Mouse (Mus musculus) heart, postnatal 0 days (tissue): Measurements from ENCODE around the gene Nkain2. TPM values are rescaled to one million over a fixed set of nuclear protein-coding genes. Genes with fewer than 3 reads are reported as not detected.

ENCODE experiments used
- ATAC-seq: fragments of 200-750 bp; cut with Nextera tagmentation; 2 replicates; pipeline ENCODE4 v1.8.0; 2017; ENCODE audit warnings: low read depth, moderate number of reproducible peaks, moderate library complexity; ENCODE audit not compliant: insufficient read depth
- DNase-seq: peaks from one replicate; pipeline ENCODE4 v3.0.0-alpha.2; 2016; ENCODE audit warnings: low spot score
- H3K27ac ChIP-seq: fragments of 300-500 bp; sonication (generic); 2 replicates; pipeline ENCODE4 v1.5.1; 2014; ENCODE audit warnings: low read depth, mild to moderate bottlenecking
- H3K27me3 ChIP-seq: fragments of 300-500 bp; sonication (generic); 2 replicates; pipeline ENCODE4 v1.6.1; 2014; ENCODE audit warnings: low read length, mixed read lengths; ENCODE audit not compliant: control insufficient read depth, insufficient read depth
- H3K36me3 ChIP-seq: fragments of 300-500 bp; sonication (generic); replicated peaks from 2 replicates; pipeline ENCODE4 v1.6.1; 2014; ENCODE audit warnings: low read length, mixed read lengths; ENCODE audit not compliant: control insufficient read depth, insufficient read depth
- H3K4me1 ChIP-seq: fragments of 300-500 bp; sonication (generic); 2 replicates; pipeline ENCODE4 v1.6.1; 2014; ENCODE audit warnings: antibody characterized with exemption; ENCODE audit not compliant: control insufficient read depth, insufficient read depth
- H3K4me2 ChIP-seq: fragments of 300-500 bp; sonication (generic); 2 replicates; pipeline ENCODE4 v1.6.1; 2014; ENCODE audit warnings: low read depth, mild to moderate bottlenecking, low read length, moderate library complexity
- H3K4me3 ChIP-seq: fragments of 300-500 bp; sonication (generic); 2 replicates; pipeline ENCODE4 v1.5.1; 2014; ENCODE audit warnings: low read depth, low read length
- H3K9ac ChIP-seq: fragments of 300-500 bp; sonication (generic); replicated peaks from 2 replicates; pipeline ENCODE4 v1.6.1; 2014; ENCODE audit warnings: low read depth, low read length, mixed read lengths
- H3K9me3 ChIP-seq: fragments of 300-500 bp; sonication (generic); replicated peaks from 2 replicates; pipeline ENCODE4 v1.6.1; 2016; ENCODE audit warnings: low read length; ENCODE audit not compliant: control insufficient read depth
- CTCF ChIP-seq: IDR thresholded peaks from 2 replicates; pipeline ENCODE4 v1.5.1; 2016; ENCODE audit warnings: antibody characterized with exemption, control low read depth, low read depth
- EP300 ChIP-seq: IDR thresholded peaks from 2 replicates; pipeline ENCODE4 v1.6.1; 2016; ENCODE audit warnings: antibody characterized with exemption, low read depth
- WGBS: fragments of 180-500 bp; shearing (Covaris S2); extraction: QIAGEN DNeasy Blood & Tissue Kit; methylation state at CpG from one replicate; pipeline ENCODE4 v1.1.7; 2014; 5-methylcytosine and 5-hydroxymethylcytosine counted together
- polyA plus RNA-seq: library from polyadenylated mRNA; unstranded; fragments of >200 nt; fragmentation: Nextera tagmentation; extraction: Ambion mirVana; gene quantifications from 2 replicates; pipeline ENCODE4 v1.2.1, GENCODE M21; 2015
- total RNA-seq: library from RNA; depleted of rRNA; stranded (reverse); fragments of >200 nt; gene quantifications from 2 replicates; pipeline ENCODE4 v1.2.3, GENCODE M21; 2014; ENCODE audit warnings: low replicate concordance

The Nkain2 gene
- total and polyA plus RNA-seq, 2 experiments from 2014 or later, result 0.29 to 0.95 TPM

GRCm38 (mm10) chr10:32639173-32639572, 251.1 kb downstream of the Nkain2 start:
- no peaks in the 10 kb centered on the region for H3K36me3 ChIP-seq
- H3K4me1 ChIP-seq, result no peaks in the 10 kb centered on the region
- ATAC-seq (no peak), DNase-seq (no peak)
- H3K4me3 ChIP-seq, result no peak overlapping the region
- no peak overlapping the region for H3K4me2 ChIP-seq
- H3K9me3 ChIP-seq, result no peaks in the 10 kb centered on the region
- no peaks in the 10 kb centered on the region for H3K27me3 ChIP-seq
- no peak overlapping the region for H3K27ac ChIP-seq
- H3K9ac ChIP-seq, result no peak overlapping the region
- TF ChIP-seq CTCF, result no peak
- TF ChIP-seq EP300, result no peak

GRCm38 (mm10) chr10:32631043-32631442, 259.2 kb downstream of the Nkain2 start:
- H3K4me2 ChIP-seq, result no peak overlapping the region
- DNase-seq, result no peak
- H3K9me3 ChIP-seq, result no peaks in the 10 kb centered on the region
- H3K4me3 ChIP-seq, result no peak overlapping the region
- no peak for ATAC-seq
- no peak overlapping the region for H3K9ac ChIP-seq
- WGBS, result 91% methylated on average over 2 of the region's 2 CpGs
- H3K36me3 ChIP-seq, result no peaks in the 10 kb centered on the region
- TF ChIP-seq EP300 (no peak), CTCF (no peak)
- H3K4me1 ChIP-seq, result no peaks in the 10 kb centered on the region
- H3K27me3 ChIP-seq, result no peaks in the 10 kb centered on the region
- no peak overlapping the region for H3K27ac ChIP-seq

- TF ChIP-seq CTCF (no peak), EP300 (no peak)
- H3K27me3 ChIP-seq, result no peaks in the 10 kb centered on the region
- ATAC-seq (no peak), DNase-seq (no peak)
- no peak overlapping the region for H3K27ac ChIP-seq
- no peak overlapping the region for H3K4me2 ChIP-seq
- no peaks in the 10 kb centered on the region for H3K36me3 ChIP-seq
- H3K9me3 ChIP-seq, result no peaks in the 10 kb centered on the region
- no peak overlapping the region for H3K9ac ChIP-seq
- no peaks in the 10 kb centered on the region for H3K4me1 ChIP-seq
- H3K4me3 ChIP-seq, result no peak overlapping the region
These were observed 285.8 kb downstream of the Nkain2 start for GRCm38 (mm10) chr10:32604448-32604847.

GRCm38 (mm10) chr10:32602798-32603197, 287.5 kb downstream of the Nkain2 start:
- Histone ChIP-seq H3K27me3 (no peaks in the 10 kb centered on the region), H3K27ac (no peak overlapping the region), H3K9ac (no peak overlapping the region), H3K4me3 (no peak overlapping the region), H3K4me1 (no peaks in the 10 kb centered on the region), H3K4me2 (no peak overlapping the region), H3K36me3 (no peaks in the 10 kb centered on the region), H3K9me3 (no peaks in the 10 kb centered on the region)
- no peak for ATAC-seq
- 62% methylated on average over 4 of the region's 4 CpGs for WGBS
- TF ChIP-seq EP300, result no peak
- TF ChIP-seq CTCF, result no peak
- no peak for DNase-seq

- Histone ChIP-seq H3K27me3 (no peaks in the 10 kb centered on the region), H3K4me2 (no peak overlapping the region), H3K4me3 (no peak overlapping the region), H3K9ac (no peak overlapping the region), H3K9me3 (no peaks in the 10 kb centered on the region), H3K27ac (no peak overlapping the region), H3K36me3 (no peaks in the 10 kb centered on the region), H3K4me1 (no peaks in the 10 kb centered on the region)
- WGBS, result 65% methylated on average over 2 of the region's 2 CpGs
- no peak for DNase-seq
- no peak for ATAC-seq
- TF ChIP-seq CTCF, result no peak
- TF ChIP-seq EP300, result no peak
These were observed 295.3 kb downstream of the Nkain2 start for GRCm38 (mm10) chr10:32594998-32595397.

- ATAC-seq, result no peak
- DNase-seq, result no peak
- no peak for TF ChIP-seq CTCF
- TF ChIP-seq EP300, result no peak
- Histone ChIP-seq H3K27me3 (no peaks in the 10 kb centered on the region), H3K9me3 (no peaks in the 10 kb centered on the region), H3K4me1 (no peaks in the 10 kb centered on the region), H3K4me3 (no peak overlapping the region), H3K9ac (no peak overlapping the region), H3K4me2 (no peak overlapping the region), H3K36me3 (no peaks in the 10 kb centered on the region), H3K27ac (no peak overlapping the region)
- WGBS, result 48% methylated on average over 3 of the region's 3 CpGs
These were observed 313.0 kb downstream of the Nkain2 start for GRCm38 (mm10) chr10:32577276-32577580.
